Mouse (Mus musculus) embryo, embryonic 10.5 days (tissue): ENCODE data around the gene Gse1.

ENCODE experiments used
- DNase-seq: peaks from one replicate; pipeline ENCODE4 v3.0.0-alpha.2; 2015; ENCODE audit warnings: low spot score

The Gse1 gene

DNA sequence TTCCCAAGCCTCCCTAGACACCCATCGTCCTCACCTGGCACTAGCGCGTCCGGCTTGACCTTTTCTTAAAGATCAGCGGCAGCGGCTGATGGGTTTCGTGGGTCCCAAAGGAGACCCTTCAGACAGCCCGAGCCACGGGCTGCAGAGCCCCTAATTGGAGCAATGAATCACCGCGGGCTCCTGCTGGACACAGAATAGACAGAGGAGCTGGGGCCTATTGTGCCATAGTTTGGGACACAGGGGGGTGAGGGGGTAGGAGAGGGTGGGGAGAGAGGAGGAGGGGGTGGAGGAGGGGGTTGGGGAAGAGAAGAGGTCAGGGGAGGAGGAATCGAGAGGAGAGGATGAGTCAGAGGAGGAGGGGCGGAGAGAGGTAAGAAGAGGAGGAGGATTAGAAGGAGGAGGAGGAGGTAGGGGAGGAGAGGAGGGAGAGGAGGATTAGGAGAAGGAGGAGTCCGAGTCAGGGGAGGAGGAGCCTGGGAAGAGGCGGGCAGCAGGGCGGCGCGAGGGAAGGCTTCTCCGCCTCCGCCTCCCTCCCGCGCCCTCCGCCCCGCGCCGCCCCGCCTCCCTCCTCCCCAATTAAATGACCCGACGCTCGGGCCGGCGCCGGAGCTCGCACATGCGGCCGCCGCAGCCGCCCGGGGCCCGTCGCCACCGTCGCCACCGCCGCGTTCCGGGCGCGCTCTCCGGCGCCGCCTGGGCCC, at the start of gene Gse1:
Gse1 (plus strand) TSS at position 566 of the 701 bp plus-strand sequence.
- peak; percentile 94 for DNase-seq

DNA sequence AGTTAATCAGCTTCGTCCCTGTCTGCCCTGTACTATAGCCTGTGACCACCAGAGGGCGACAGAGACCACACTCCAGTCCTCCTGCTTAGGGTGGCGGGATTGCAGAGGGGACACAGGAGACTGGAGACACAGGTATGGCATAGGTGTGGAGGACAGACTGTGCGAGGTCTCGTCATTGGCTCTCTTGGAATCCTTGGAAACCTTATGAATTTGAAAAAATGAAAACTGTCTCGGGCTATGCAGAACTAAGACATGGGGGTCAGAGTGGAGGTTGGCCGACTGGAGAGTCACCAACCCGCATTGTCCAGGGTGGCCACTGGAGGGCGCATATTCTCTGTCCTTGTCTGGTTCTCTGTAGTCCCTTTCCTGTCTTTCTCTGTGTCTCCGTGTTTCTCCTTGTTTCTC, 49.2 kb upstream of the Gse1 start:
- DNase-seq = peak; percentile 94

DNA sequence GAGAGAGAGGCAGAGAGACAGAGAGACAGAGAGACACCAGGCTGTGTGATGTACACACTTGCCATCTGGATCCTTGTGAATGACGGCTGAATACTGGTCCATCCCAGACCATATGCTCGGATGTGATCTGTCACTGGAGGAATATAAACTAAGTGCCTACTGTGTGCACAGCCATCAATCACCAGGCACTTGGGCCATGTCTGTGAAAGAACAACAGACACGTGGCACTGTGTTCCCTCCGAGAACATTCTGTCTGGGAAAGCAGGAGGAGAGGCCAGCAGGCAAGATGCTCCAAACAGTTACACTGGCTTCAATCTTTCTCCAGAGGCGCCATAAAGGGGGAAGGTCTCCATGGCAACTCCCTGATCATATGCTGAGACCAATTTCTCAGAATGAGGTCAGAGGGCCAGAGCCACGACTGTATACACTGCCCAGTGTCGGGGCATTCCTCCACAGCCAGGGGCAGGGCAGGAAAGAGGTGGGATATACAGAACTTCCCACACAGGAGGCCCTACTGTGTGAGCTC, 47.7 kb upstream of the Gse1 start:
- peak; percentile 67 for DNase-seq

DNA sequence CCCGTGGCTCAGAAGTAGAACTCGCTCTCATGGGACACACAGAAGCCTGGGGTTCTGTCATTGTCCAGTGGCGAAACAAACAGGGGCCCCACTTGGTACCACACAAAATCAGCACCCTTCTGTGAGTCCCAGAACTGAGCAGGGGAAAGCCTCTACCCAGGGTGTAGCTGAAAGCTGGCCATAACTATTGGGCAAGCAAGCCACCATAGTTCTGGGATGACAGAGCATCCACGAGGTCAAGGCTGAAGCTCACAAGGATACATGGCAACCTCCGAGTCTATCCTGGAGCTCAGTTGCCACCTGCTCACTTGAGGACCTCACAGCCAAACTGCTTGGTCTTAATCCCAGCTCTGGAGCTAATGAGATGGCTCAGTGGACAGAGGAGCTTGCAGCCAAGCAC, 47.0 kb upstream of the Gse1 start:
- no peak for DNase-seq

DNA sequence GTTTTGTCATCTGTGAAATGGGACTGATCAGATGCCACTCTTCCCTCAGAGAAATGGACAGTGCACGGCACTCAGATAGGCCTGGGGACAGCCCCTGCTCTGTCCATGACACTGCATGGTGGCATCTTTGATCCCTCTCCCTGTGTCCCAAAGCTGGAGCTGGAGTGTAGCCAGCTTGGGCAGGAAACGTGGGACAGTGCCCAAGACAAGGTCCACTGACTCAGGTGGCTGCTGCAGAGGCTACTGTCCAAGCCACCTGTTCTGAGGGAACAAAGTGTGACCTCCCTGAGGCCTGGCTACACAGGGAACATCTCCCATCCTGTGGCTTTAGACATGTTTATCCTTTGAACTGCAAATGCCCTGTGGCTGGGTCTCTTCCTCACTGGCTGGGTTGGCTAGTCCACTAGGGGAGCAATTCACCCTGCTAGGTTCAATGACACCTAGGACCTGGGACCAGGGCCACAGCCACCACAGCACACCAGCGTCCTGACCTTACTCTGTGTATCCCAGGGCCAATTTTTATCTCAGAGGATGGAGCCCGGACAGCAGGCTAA, 46.3 kb upstream of the Gse1 start:
- DNase-seq = no peak

DNA sequence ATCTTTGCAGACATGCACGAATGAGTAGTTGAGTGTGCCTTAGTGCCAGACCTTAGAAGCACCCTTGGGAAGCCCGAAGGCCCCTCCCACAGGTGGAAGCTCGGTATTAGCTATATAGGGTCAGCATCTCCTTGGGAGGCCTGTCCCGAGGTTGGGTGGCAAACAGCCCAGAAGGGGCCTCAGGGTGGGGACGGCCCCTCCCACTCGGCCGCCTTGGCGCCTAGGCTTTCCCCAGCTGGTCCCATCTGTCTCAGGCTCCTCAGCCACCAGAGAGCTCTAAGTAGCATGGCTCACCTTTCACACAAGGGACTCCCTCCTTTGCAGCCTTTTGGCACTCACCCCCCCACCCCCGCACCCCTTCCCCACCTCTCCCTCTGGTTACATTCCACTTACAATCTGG, 43.9 kb upstream of the Gse1 start:
- no peak for DNase-seq

DNA sequence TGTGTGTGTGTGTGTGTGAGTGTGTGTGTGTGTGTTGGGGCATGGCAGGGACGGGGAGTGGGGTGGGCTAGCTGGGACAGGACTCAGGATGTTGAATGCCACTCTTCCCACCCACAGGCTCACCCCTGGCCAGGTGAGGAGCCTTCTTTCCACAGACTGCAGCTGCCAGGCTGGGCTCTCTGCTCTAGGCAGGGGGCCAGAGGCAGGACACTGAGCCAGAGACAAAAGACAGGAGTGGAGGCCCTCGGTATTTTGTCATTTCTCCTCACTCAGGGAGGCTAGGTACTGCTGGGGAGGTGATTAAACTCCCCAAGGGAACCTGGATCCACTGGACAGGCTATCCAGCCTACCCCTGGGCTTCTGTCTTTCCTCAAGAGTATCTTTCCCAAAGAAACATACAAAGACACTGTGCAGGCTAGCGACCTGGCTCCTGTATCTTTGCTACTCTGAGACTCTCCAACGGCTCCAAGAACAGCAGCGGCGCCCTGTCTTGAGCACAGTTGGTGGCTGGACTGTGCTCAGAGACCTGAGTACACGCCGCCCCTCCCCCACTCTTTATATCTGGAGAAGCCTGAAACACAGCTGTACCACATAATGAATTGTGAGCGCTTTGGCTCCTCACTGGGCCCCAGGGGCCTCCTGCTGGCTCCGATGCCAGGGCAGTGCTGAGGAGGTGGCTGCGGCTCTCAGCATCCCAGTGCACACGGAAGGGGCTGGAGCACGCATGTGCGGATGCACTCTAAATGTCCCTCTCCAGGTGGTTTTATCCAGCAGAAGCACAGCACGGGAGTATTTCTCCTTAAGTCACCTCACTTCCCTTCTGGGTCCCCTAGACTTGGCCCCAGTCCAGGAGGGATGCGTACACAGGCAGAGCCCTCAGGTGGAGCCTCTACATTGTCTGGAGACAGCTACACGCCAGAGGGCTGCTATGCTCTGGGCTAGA, 43.1 kb upstream of the Gse1 start:
- peak; percentile 80 for DNase-seq

DNA sequence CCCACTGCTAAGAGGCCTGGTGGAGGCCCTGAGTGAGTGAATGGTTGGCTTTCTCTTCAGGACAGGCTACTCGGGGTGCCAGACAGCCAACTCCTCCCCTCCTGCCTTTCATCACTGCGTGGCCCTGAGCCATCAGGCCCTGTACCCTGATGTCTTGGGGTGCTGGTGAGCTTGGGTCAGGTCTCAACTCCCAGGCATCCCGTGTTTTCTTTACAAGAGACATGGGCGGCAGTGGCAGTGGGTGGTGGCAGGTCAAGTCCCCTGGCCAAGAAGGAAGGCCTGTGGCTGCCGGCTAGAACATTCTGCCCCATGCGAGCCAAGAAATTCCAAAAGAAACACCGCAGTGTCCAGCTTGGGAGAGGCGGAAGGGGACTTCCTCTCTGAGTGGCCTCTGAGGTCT, 41.8 kb upstream of the Gse1 start:
- DNase-seq = no peak

DNA sequence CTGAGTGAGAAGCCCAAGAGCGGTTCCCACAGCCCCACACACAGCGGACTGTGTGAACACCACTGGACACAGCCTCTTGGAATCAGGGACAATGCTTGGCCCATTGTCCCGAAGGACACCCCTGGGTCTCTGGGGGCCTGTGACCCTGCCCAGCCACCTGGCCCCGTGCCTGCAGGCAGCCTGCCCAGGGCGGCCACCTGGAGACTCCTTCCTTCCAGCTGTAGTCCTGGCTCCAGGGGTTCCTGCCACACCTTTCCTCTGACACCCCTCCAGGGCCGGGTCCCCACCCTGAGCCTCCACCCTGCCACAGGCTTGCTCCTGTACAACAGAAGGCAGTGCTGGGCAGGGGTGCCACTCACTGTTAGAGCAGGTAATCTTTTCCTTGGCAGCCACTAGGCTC, 39.7 kb upstream of the Gse1 start:
- no peak for DNase-seq

DNA sequence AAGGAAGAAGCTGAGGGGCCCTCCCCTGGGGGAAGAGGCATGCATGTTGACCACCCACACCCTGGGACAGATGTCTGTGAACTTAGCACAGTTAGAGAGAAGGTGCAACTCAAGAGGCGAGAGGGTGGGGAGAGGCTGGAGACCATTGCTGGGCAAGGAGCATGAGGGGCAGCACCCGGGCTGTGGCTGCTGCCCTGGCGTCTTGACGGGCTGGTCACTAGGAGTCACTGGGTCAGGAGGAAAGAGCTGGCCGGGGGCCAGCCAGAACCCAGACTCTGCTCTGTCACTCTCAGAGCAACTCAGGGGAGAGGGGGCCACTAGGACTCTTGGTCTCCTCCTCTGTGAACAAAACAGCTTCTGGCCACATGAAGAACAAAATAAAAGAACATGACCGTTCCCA, 38.8 kb upstream of the Gse1 start:
- no peak for DNase-seq

DNA sequence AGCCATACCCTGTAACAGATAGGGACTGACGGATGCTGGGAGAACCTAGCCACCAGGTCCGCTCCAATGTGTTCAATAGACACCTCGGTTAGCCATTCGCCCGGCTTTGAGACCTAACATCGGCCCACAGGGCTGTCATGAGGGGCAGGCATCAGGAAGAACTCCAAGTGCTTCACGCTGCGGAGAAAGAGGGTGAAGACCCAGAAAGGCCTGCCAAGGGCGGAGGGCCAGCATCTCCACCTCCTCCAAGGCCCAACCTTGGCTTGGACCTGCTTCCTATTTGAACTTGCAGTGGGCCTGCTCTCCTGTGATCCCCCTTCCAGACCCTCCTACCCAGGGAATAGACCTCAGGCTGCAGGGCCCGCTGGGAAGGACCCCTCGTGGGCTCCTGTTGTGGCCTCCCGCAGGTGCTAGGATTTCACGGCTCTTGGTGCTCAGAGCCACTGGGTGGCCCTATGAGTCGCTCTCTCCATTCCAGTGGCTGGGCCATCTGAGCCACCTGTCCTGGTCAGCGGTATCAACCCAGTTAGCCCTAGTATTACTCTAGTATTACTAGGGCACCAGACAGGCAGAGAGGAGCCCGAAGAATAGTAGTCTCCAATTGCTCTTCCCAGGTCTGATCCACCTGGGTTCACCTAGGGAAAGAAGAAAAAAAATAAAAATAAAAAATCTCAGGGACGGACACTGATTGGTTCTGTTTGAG, 38.0 kb upstream of the Gse1 start:
- DNase-seq = no peak

DNA sequence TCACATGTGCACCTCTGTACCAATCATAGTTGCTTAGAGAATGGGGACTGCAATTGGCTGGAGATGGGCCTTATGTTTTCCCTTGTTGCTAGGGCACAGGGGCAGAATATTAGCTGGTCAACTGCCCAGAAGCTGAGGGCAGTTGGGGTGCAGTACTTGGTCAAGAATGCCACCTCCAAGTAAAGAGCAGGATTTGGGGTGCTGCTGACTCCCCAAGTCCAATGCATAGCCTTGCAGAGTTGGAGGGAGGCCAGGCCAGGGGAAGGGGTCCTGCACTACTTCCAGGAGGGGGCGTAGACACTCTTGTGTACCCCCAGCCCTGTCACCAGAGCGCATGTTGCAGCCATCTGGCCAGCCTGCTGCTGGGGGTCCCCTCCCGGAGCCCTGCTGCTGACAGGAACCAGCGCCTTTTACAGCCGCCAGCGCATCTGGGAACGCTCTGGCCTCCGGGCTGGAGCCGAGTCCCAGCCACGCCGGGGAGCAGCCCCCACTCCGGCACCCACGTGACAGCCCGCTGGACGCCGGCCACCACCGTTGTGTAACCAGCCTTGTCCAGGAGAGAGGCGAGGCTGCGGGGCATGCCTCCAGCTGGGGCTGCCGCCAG, 37.3 kb upstream of the Gse1 start:
- DNase-seq = peak; percentile 61

DNA sequence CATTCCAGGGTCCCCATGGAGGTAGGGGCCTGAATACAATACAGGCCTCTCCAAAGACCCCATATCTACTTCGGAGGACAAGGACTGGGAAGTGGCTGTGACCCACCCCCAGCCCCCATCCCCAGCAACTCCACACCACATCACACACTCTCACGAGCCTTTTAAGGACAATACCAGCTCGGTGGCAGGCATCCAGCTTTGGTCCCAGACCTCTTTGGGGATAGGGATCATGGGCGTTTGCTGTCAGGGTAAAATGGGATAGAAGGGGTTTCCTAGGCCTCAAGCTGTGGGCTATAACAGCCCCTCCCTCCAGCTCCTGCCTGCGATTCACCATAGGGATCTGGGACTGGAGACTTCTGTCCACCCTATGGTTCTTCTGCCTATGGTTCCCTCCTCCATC, 36.6 kb upstream of the Gse1 start:
- no peak for DNase-seq

DNA sequence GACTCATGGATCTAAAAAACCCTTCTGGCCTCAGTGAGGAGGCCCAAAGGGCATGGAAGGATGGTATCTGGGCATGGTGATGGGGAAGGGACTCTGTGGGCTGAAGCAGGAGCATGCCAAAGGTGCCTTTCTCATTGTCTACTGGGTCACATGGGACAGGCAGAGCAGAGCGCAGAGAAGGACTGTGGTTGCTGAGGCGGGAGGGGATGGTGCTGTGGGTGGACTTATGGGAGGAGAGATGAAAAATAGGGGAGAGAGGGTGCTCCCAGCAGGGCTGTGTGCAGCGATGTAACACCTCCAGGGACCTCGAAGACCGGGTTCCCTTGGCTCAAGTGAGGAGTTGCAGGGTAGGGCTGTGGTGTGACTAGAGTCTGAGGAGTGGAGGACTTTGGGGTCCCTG, 36.1 kb upstream of the Gse1 start:
- DNase-seq = no peak

DNA sequence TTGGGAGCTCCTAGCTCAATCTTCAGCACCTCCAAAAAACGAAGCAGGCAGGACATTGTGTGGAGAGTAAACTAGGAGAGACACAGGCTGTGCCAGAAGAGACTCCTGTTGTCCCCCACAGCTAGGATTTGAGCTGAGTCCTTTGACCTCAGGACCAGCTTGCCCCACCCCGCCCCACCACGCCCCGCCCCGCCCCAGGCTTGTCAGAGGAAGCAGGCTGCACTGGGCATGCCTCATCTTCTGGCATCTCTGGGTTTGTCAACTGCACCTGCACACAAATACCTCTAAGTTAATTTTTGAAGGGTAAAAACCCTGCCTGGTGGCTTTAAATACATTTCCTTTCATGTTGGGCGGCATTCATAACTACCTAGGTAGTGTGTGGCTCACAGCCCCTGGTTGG, 26.9 kb upstream of the Gse1 start:
- DNase-seq = no peak

DNA sequence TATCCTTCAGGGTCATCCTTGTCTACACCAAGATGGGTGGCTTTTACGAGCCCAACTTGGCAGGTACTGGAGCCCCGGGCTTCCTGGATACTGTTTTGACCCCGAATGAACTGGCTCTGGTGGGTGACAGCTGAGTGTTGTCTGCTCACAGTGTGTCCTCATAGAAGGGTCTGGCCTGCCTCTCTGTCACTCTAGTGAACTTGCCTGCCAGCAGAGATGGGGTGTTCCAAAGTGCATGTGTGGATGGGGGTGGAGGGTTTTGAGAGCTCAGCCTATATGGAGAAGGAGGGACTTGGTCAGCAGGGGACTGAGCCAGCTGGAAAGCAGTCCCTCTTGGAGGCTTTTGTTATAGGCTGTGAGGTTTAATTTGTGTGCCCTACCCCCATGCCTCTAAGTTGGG, 25.7 kb upstream of the Gse1 start:
- DNase-seq = no peak

DNA sequence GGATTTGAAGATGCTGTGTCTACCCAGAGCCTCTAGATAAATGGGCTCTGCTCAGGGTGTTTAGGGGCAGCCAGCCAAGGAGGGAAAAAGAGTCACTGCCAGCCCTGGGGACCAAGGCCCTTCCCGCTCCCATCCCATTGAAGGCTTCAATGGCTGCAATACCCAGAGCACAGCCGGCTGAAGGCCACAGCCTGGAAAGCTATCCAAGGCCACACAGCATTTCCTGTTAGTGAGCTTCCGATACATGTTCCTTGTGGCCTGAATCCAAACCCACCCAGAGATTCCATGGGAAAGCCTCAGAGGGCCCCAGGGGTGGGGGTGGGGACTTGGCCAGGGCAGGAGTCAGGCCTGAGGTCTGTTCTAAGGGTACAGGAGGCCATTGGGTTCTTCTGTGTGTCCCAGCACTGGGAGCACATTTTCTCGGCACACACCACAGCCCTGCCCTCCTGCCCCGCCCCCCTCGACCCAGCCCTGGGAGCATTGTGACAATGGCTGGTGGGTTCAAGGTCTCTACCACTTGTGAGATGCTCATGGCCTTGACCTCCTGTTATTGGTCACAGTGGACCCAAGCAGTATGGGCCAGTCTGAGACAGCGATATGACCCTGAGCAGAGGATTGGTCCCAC, 23.4 kb upstream of the Gse1 start:
- no peak for DNase-seq

DNA sequence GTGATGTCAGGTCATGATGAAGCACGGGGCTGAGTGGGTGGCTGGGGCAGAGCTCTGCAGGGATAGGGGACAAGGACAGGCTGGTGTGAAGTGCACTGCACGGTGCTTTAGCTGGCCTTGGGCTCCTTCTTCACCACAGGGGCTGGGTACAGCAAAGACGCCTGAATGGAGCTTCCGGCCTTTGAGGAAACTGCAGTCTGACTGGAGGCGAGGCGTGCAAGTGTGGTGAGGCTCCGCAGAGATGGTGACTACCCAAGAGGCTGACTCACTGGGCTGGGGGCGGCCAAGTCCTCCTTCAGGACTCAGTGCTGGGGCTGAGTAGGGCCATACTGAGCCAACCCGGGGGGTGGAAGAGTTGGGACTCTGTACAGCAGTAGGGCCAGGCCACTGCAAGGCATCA, 22.3 kb upstream of the Gse1 start:
- DNase-seq = no peak

DNA sequence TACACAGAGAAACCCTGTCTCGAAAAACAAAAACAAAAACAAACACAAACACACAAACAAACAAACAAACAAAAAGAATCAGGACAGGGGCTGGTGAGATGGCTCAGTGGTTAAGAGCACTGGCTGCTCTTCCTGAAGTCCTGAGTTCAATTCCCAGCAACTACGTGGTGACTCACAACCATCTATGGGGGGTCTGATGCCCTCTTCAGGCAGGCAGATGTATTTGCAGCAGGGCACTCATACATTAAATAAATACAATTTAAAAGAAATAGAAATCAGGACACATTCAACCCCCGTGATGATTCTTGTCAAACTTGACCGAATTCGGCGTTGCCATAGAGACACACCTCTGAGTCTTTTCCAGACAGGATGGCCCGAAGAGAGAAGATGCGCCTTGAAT, 20.9 kb upstream of the Gse1 start:
- no peak for DNase-seq

DNA sequence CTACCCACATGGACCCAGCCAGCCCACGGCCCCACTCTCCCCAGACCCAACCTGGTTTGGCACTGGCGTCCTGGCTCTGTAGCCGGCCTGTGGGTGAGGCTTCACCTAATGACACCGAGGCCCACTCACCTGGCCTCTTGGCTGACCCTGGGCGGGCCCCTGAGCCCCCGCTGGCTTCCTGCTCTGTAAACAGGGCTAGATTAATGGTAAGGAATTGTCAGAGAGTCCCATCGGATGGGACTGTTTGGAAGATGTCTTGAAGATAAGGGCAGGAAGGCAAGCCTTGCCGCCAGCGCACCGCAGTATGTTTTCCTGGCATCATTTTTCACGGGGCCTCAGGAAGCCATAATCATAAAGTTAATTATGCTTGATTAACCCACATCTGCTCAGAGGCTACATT, 20.1 kb upstream of the Gse1 start:
- DNase-seq = no peak

DNA sequence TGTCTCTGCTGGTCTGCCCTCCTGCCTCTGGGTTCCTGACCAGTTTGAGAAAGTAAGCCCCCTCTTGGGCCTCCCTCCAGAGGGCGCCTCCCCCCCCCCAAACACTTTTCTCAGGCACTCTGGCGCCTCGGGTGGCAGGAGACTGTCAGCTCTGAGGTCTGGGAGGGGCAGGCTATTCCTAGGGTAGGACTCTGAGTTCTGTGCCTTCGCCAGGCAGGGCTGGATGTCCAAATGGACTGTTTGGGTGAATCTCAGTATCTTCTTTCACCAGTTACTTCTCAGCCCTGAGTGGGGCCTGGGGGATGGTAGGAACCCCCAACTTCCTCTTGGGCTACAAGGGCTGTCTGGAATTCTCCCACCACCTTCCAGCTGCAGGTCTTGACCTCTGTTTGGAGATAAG, 16.9 kb upstream of the Gse1 start:
- peak; percentile 77 for DNase-seq
